Mouse (Mus musculus): ENCODE measurements around the gene Sugt1.

DNA sequence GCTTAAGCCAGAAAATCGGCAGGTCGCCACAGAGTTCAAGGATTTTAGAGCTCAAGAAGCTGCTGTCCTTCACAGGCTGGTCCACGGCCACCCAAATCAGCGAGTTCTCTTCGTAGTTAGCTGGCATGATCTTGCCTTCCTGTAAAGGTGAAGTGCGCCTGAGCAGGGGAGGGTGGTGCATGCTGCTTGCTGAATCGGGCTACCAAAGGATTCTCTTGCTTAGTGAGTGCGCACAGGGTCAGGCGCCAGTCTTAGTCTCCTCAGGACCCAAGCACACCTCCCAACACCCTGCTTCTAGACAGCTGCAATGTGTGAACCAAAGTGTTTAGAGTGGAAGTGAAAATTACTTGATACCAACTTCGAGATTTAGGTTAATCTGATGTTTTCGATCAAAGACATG lies 57.9 kb downstream of the Sugt1 start:
- TF ChIP-seq ZNF384 (IDR thresholded peaks at IDR 0.05; ENCODE audit: low read depth, low read length) (no peak), HCFC1 (IDR thresholded peaks at IDR 0.05; ENCODE audit: borderline replicate concordance, insufficient read depth, low read length) (no peak), CHD2 (IDR thresholded peaks at IDR 0.05; ENCODE audit: low read depth, low read length) (no peak), ZC3H11A (IDR thresholded peaks at IDR 0.05; ENCODE audit: borderline replicate concordance, low read depth, low read length) (no peak), MAFK (IDR thresholded peaks at IDR 0.05; ENCODE audit: insufficient read depth, low read depth, low read length) (no peak)

Measured in ES-E14 (cell line).